Mouse (Mus musculus): ENCODE results near the gene Ptprs.

- TF ChIP-seq POLR2A (IDR thresholded peaks at IDR 0.05; ENCODE audit: low read depth, low read length) (peak; percentile 75), CTCF (IDR thresholded peaks at IDR 0.05; ENCODE audit: borderline replicate concordance, insufficient read depth, low read length) (no peak)
Measured at GRCm38 (mm10) chr17:56507161-56508068, 31.1 kb upstream of the Ptprs start.
